10 mouse cellular contexts compared by ENCODE assay signal in genomic region chr8:93430637-93431036, GRCm38 (mm10). TPM values are rescaled to one million over a fixed set of nuclear protein-coding genes. Genes with fewer than 3 reads are reported as not detected.
DNase-seq lines count a peak whose midpoint lies in the region; ATAC-seq and TF ChIP-seq lines count a peak whose summit lies in the region.
"Had no signal": no experiment of that assay in that cellular context is flagged by ENCODE, and none has a peak within 500 bp of the region (broad histone marks: within the 10 kb centered on the region; RNA-seq: fewer than 3 reads in every experiment).

No protein-coding gene starts in this region.

- H3K4me2 ChIP-seq in kidney, embryonic 16.5 days (replicated peaks; ENCODE audit: low read depth, low read length) = no peak overlapping the region
- no peak overlapping the region for H3K4me2 ChIP-seq in limb, embryonic 11.5 days (ENCODE audit: low read depth, severe bottlenecking)
- H3K4me2 ChIP-seq: embryonic facial prominence, embryonic 13.5 days; neural tube, embryonic 13.5 days had no signal

- no peaks in the 10 kb centered on the region for H3K27me3 ChIP-seq in cerebellum, adult 2 months (ENCODE audit: control insufficient read depth, insufficient read depth, low read length)
- H3K27me3 ChIP-seq in kidney, embryonic 16.5 days (ENCODE audit: insufficient read depth, low read length) = no peaks in the 10 kb centered on the region
- H3K27me3 ChIP-seq in limb, embryonic 11.5 days (ENCODE audit: control insufficient read depth, insufficient read depth, low read length) = no peaks in the 10 kb centered on the region
- H3K27me3 ChIP-seq: embryonic facial prominence, embryonic 13.5 days; neural tube, embryonic 13.5 days had no signal

- TF ChIP-seq CTCF in cerebellum, adult 2 months (IDR thresholded peaks at IDR 0.05; ENCODE audit: borderline replicate concordance, insufficient read depth, low read depth, low read length) = peak; percentile 70

- ATAC-seq in kidney, embryonic 16.5 days (ENCODE audit: low FRiP score, low TSS enrichment) = 0 out of 2 replicates have a peak, but pooled peaks have one; percentile 42
- no peak for ATAC-seq in limb, embryonic 11.5 days (ENCODE audit: insufficient number of reproducible peaks, low FRiP score, low TSS enrichment, low read depth)
- no peak for ATAC-seq in activated CD4-positive, CD25-positive, alpha-beta regulatory T cell, adult 4 months

- no peaks in the 10 kb centered on the region for H3K36me3 ChIP-seq in kidney, embryonic 16.5 days (ENCODE audit: insufficient read depth, low read length)
- no peaks in the 10 kb centered on the region for H3K36me3 ChIP-seq in limb, embryonic 11.5 days (ENCODE audit: control insufficient read depth, insufficient read depth, low read length)
- H3K36me3 ChIP-seq: embryonic facial prominence, embryonic 13.5 days; neural tube, embryonic 13.5 days had no signal

- no peak overlapping the region for H3K27ac ChIP-seq in cerebellum, adult 2 months (ENCODE audit: insufficient read depth, low read length)
- H3K27ac ChIP-seq in kidney, embryonic 16.5 days (ENCODE audit: low read length) = no peak overlapping the region
- H3K27ac ChIP-seq in limb, embryonic 11.5 days (replicated peaks; ENCODE audit: low read depth, low read length) = no peak overlapping the region
- H3K27ac ChIP-seq: embryonic facial prominence, embryonic 13.5 days; neural tube, embryonic 13.5 days had no signal

- no peaks in the 10 kb centered on the region for H3K4me1 ChIP-seq in cerebellum, adult 2 months (ENCODE audit: control insufficient read depth, insufficient read depth, low read length)
- no peaks in the 10 kb centered on the region for H3K4me1 ChIP-seq in kidney, embryonic 16.5 days (ENCODE audit: insufficient read depth, low read length)
- H3K4me1 ChIP-seq in limb, embryonic 11.5 days (ENCODE audit: control insufficient read depth, insufficient read depth, low read length) = no peaks in the 10 kb centered on the region
- H3K4me1 ChIP-seq: embryonic facial prominence, embryonic 13.5 days; neural tube, embryonic 13.5 days had no signal

- no peaks in the 10 kb centered on the region for H3K9me3 ChIP-seq in kidney, embryonic 16.5 days (ENCODE audit: low read length)
- H3K9me3 ChIP-seq in limb, embryonic 11.5 days (ENCODE audit: control insufficient read depth, low read length) = no peaks in the 10 kb centered on the region
- H3K9me3 ChIP-seq: embryonic facial prominence, embryonic 13.5 days; neural tube, embryonic 13.5 days had no signal

- no peak overlapping the region for H3K9ac ChIP-seq in kidney, embryonic 16.5 days (replicated peaks; ENCODE audit: low read length)
- H3K9ac ChIP-seq in limb, embryonic 11.5 days (ENCODE audit: low read length) = no peak overlapping the region
- H3K9ac ChIP-seq: embryonic facial prominence, embryonic 13.5 days; neural tube, embryonic 13.5 days had no signal

- H3K4me3 ChIP-seq in cerebellum, adult 2 months (replicated peaks; ENCODE audit: insufficient read depth, low read depth, low read length) = no peak overlapping the region
- H3K4me3 ChIP-seq in kidney, embryonic 16.5 days (ENCODE audit: low read length) = no peak overlapping the region
- no peak overlapping the region for H3K4me3 ChIP-seq in limb, embryonic 11.5 days (ENCODE audit: low read depth, low read length)
- H3K4me3 ChIP-seq: embryonic facial prominence, embryonic 13.5 days; neural tube, embryonic 13.5 days had no signal

- WGBS in cerebellum, adult 2 months = 2% methylated on average over 3 of the region's 3 CpGs
- 2% methylated on average over 3 of the region's 3 CpGs for WGBS in kidney, embryonic 16.5 days
- 3% methylated on average over 3 of the region's 3 CpGs for WGBS in limb, embryonic 11.5 days

- peak; percentile 21 for DNase-seq in thymus, postnatal 0 days (ENCODE audit: low spot score)
- no peak for DNase-seq in thymus, adult 18-20 months
- peak; percentile 57 to 69 for DNase-seq in cerebellum, adult 2 months
- DNase-seq in frontal cortex, postnatal 10 days (ENCODE audit: low spot score in 2 of 2) = peak; percentile 46 to 72
- DNase-seq in limb, embryonic 11.5 days (ENCODE audit: low spot score) = peak; percentile 83
- peak; percentile 59 for DNase-seq in ovary, postnatal 14 days (ENCODE audit: low spot score)

- no peak for TF ChIP-seq POLR2A in cerebellum, adult 2 months (IDR thresholded peaks at IDR 0.05; ENCODE audit: borderline replicate concordance, insufficient read depth, low read length)

RNA-seq across cellular contexts. Expression of gene Ces1h, which starts 51.1 kb away (rescaled TPM):
- 0.27 and 0.36 TPM in 2 replicates for polyA plus RNA-seq in thymus, postnatal 0 days (2015; fragmentation: Nextera tagmentation; extraction: Ambion mirVana)
- polyA plus RNA-seq in cerebellum, adult 2 months (2012; rRNA removed) = not detected in 2 replicates
- not detected in 2 replicates for polyA plus RNA-seq in kidney, embryonic 16.5 days (2015; fragmentation: Nextera tagmentation; extraction: Ambion mirVana)
- polyA plus RNA-seq in limb, embryonic 11.5 days (2014; fragmentation: Nextera tagmentation; extraction: Ambion mirVana) = not detected in 2 replicates
- not detected for polyA plus RNA-seq in activated CD4-positive, CD25-positive, alpha-beta regulatory T cell, adult 4 months (2017; shearing (Covaris generic))
- polyA plus RNA-seq: embryonic facial prominence, embryonic 13.5 days; neural tube, embryonic 13.5 days had no signal

Comparison
In these comparisons a context has a peak if more than half of its experiments do, and no peak if none do; other contexts are left out.
1. DNase-seq: peak in thymus, postnatal 0 days (single experiment), cerebellum, adult 2 months (2 of 2), frontal cortex, postnatal 10 days (2 of 2), limb, embryonic 11.5 days (single experiment) and ovary, postnatal 14 days (single experiment); none in thymus, adult 18-20 months (0 of 2).